Mouse (Mus musculus) CD4-positive helper T cell, adult 2 months (primary cell): ENCODE data around the gene Fancc.
A peak's percentile ranks its signal among the peaks of the same experiment; 100 is the strongest.
"Not testable (repeated sequence)": the region's sequence is repeated elsewhere in the genome, so short reads cannot be mapped to it uniquely, and the experiment has no call there.

Experiments
- DNase-seq: peaks from one replicate; pipeline ENCODE4 v3.0.0-alpha.2; 2012; ENCODE audit warnings: low read depth, missing footprints, low spot score

Gene Fancc

DNA sequence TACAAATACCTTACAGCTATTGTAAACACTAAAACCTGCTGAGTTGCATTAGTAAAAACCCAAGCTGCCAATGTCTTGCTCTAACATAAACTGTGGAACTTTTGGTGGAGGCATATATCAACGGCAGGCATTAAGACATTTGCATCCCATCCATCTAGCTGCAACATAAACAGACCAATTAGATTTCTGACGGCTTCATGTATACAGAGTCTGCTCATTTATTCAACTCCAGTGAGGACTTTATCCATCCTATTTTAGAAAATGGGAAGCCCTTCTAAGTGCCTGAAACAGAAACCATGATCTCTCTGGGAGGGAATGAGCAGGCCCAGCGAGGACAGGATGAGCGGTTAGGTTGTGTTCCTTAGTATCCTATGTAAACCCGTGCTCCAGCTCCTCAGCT lies 18.5 kb upstream of the Fancc start:
- no peak for DNase-seq

DNA sequence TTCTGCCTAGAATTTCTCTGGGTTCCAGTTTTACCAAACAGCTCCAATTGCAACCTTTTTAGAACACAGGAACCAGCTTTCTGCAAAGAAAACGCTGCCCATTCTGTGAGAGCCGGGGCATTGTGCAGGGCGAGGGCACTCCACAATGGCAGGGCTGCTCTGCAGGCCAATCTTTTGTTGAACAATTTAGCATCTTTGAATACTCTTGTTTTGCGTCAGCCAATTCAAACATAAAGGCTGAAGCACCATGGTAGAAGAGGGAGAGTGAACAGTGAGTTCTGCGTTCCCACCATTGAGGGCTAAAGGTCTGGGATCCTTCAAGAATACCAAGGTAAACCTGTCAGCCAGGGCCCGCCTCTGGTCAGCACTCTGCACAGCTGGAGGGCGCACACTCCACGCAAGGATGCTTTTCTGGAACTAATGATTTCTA lies 17.9 kb upstream of the Fancc start:
- DNase-seq: no peak

DNA sequence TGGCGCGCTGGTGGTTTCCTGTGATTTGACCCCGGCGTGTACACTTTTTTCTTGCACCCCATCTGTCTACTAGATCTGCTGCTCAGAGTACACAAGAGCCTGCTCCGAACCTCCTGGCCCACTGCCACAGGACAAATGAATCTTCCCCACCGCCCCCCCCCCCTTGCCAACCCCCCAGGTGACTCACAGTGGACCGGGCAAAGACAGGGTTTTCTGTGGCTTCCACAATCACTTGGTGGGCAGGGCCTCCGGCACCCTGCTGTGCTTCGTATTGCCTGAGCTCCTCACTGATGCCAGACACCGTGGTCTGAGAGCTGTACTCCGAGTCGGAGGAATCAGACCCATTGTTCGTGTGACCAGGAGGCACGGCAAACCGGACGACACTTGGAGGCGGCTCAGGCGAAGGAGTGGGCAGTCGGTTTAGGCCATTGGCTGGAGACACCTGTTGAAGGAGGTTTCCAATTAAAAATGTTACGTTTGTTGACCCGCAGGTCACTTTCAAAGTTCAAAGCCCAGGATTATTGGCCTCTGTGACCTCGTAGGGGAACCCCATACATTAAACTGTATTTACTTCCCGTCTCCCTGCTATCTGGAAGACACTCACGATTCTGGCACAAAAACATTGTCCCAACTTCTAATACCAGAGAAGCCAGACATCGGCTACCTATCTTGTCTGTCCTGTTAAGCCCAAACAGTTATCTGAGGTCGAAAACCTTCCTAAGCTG lies 16.5 kb upstream of the Fancc start:
- no peak for DNase-seq

DNA sequence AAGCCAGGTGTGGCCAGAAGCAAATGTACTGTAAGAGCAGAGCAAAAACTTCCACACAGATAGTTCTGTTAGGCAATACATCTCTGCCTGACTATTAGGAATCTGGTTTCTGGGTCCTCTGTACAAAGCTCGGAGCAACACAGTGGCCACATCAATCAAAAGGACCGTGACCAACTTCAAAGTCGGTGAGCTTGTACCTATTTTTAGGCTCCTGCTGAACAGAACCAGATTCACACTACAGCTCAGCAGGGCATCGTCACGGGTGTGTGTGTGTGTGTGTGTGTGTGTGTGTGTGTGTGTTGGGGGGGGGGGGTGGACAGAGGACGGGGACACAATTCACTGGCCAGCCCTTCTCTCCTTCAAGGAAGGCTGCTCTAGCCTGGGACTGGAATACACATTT lies 15.3 kb upstream of the Fancc start:
- no peak for DNase-seq

DNA sequence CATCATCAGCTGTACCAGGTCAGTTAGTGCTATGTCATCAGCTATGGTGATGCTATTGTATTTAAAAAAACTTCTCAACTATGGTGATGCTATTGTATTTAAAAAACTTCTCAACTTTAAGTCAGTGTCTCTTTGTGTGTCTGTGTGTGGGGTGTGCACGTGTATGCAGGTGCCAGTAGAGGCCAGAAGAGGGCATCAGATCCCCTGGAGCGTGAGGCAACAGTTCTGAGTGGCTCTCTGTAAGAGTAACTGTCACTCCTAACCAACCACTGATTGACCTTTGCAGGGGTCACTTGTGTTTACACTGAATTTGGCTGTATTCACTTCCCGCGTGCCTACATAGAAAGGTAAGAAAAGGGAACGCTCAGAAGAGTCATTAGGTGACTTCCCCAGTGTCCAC lies 10.7 kb upstream of the Fancc start:
- DNase-seq: no peak

DNA sequence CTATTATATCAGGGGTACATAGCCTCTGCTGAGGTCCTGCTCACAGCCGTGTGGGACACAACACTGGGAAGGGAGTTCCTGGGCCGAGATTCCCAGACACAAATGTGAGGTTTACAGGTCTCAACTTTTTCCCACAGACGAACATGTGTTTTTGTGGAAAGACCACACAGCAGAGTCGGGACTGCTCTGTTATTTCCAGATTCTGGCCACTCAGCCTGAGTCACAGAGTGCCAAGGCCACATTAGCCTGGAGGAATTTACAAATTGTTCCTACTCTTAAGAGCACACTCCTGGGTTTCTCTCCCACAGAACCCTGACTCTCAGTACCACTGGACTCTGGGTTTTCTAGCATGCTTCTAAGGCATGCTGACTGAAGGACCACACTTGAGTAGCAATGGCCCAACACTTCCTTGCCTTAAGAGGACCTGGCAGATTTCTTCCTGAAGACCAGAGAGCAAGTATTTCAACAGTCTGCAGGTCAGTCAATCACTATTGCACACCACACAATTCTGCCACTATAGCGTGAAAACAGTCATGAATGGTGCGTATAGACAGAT lies 10.0 kb upstream of the Fancc start:
- no peak for DNase-seq

DNA sequence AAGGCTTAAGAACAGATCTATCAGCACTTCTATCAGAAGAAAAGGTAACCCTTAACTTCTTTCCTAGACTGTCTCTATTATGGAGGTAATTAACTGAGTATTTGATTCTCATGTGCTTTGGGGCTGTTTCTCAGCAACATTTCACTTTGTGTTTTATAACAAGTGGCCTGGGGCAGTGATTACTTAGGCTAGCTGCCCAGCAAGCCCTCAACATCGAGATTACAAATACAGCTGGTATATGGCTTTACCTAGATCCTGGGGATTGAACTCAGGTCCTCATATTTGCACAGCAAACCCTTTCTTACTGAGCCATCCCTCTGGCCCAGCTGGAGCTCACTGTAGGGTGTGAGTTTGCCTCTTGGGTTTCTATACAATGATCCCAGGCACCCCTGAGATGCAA lies 9.3 kb upstream of the Fancc start:
- DNase-seq: no peak

DNA sequence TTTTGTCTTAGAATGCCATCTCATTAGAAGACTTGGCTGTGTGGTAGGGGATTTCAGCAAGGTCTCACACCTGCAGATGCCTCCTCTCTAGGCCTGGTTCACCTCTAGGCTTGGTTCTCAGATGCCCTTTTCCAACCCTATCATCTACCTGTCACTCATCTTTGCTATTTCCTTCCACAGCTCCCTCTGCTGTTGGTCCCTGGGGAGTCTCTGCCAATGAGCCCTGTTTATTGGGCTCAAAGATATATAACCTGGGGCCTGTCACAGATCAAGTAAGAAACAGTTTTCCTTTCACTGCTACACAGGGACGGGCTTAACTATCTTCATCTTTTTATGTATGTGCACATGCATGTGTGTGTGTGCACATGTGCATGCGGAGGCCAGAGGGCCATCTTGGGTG lies 5.3 kb upstream of the Fancc start:
- DNase-seq: no peak

DNA sequence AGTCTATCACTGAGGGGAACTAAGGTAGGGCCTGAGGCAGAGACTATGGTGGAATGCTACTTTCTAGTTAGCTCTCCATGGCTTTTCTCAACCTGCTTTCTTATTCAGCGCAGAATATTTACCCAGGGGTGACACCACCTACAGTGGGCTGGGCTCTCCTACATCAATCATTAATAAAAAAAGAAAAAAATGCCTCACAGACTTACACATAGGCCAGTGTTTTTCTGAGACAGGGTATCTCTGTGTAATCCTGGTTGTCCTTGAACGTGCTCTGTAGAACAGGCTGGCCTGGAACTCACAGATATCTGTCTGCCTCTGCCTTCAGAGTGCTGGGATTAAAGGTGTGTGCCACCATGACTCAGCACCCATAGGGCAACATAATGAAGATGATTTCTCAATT lies 2.4 kb upstream of the Fancc start:
- no peak for DNase-seq

- DNase-seq: no peak
Measured at GRCm38 (mm10) chr13:63487707-63488042, 9.4 kb downstream of the Fancc start.

DNA sequence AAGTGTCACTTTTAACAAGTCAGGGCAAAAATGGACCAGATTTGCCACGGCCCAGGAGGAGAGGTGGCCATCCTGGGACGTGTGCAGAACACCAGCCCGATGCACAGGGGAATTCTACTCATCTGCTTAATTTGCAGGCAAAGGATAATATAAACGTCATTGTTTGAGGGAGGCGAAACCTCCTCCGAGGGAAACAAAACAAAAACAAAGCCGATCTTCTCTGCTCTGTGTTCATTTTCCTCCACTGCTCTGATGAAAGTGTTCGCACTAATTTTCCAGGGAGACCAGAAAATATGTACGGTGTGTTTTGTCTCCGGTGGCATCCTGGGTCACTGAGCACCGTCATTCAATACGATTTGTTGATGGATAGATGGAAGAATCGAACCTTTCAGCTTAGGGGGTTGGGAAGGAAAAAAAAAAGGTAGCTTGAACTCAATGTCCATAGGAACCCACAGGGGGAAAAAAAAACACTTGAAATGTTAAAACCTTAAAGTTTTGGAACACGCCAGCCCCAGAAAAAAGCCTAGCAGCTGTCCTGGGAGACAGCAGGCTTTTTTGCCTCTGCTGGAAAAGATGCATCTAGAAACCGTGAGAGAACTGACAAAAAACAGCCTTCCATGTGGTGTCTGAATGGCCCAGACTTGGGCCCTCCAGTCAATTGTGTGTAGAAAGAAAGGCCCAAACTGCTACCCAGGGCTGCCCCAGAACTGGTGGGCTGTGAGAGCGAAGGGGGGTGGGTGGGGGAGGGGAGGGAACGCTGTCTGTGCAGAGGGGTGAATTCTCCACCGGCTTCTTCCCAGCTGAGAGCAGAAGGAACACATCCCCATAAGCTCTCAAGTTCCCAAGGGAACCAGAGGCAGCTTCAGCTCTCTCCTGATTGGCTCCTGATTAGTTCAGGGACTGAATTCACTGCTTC lies 10.0 kb downstream of the Fancc start:
- no peak for DNase-seq

DNA sequence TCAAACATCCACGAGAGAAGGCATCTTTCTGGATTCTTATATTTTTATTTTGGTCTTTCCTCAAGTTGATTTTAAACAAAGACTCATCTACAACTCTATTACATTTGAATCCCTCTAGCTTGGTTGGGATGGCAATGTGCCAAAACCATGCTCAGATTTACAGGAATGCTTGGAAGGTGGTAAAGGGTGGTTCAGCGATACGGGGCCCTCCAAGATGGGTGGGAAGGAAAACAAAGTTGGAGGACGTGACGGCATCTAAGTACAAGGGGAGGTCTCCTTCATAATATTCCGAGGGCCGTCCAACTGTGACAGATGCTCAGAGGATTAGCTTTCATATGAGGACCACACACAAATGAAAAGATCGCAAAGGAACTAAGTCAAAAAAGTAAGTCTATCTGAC lies 21.7 kb downstream of the Fancc start:
- DNase-seq: no peak

DNA sequence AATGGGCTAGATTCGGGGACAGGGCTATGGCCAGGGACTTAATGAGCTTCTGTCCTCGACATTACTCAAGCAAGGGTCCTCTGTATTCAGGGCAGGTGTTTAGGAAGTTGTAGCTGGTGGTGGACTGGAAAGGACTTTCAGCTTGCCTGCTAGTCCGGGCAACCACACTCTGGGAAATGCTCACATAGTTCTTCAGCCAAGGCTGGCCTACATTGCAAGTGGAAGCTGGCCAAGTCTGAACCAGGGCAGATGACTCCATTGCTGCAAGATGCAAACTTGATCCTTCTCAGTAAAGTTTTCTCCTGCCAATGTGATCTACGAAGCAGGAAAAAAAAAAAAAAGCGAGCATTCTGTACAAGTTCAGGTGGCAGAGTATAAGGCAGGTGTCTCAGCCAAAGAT lies 44.2 kb downstream of the Fancc start:
- DNase-seq: no peak

DNA sequence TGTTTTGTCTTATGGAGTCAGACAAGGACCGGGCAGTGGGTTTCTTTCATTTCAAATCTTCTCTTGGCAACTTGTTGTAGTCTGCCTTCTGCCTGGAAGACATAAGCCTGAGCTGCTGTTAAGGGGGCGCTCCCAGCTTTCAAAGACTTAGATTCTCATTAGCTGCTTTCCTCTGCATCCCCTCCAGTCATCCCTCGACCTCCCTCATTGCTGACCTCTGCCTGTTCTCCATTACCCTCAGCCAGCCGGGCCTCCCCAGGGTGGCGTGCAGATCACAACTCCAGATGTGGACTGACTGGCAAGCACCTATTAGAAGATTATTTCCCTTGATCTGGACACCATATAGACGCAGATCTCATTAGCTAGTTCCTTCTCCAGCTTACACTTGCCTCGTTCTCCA lies 45.9 kb downstream of the Fancc start:
- no peak for DNase-seq

DNA sequence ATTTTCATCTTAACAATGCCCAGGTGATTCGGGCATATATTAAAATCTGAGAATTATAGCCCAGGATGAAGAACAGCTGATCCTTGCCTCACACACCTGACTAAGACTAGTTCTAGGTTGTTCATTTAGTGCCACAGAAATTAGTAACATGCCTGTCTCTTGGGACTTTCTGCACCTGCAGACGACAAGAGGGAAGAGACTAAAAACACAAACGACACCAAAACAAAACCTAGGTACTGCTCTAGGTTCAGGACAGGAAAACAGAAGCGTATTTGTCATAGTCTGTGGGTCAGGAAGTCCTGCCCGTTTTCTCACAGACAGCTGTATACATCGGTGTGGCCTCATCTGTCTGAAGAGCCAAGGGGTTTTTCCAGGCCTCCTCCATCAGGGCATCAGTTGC lies 51.7 kb downstream of the Fancc start:
- no peak for DNase-seq

- DNase-seq: peak; percentile 33
Measured at GRCm38 (mm10) chr13:63432759-63433158, 64.3 kb downstream of the Fancc start.

GRCm38 (mm10) chr13:63431857-63432191 lies 65.3 kb downstream of the Fancc start:
- no peak for DNase-seq

DNA sequence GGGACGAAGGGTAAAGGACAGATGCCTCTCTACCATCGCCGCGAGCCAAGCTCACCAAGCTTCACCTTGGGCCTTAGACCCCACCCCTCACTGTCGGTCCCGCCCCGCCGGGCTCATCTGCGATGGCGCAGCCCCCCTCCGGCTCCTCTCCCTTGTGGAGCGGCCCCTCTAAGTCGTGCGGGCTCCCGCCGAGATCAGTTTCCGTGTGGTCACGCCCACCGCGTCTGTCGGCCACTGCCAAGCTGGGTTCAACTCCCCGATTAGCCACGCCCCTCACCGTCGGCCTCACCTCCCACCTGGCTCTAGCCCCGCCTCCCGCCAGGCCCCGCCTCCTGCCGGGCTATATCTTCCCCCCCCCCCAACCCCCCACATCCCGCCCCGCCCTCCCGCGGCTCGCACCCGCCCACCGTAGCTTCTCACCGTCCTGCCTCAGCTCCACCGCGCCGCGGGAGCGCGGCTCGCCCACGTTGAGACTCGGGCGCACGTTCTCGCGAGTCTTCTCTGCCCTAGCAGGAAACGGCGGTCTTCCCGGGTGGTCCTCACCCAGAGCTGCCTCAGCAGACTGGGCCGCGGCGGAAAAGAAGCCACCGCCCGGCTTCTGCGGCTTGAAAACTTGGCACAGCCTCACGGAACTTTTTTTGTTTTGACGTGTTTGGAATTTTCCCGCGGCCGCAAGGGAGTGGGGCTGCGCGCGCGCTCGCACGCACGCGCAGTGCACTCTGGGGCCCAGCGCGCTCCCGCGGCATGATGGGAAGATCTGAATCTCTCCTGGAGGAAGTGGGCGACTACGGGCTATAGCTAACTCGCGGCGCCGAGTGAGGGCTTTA lies 65.8 kb downstream of the Fancc start:
- DNase-seq: peak; percentile 97

DNA sequence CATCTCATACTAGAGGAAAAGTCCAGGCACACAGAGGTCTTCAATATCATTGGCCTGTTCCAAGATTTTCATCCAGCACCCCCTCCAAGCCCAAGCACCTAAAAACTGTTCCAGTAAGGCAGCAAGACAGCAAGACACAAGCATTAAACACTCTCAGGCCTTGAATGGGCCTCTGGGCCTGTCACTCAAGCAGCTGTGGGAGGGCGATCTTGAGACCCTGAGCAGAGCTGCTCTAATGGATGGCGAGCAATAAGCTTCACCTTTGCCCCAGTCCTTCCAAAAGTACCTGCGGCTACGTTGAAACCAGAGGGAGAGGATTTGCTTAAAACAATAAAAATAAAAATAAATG lies 66.4 kb downstream of the Fancc start:
- DNase-seq: no peak

GRCm38 (mm10) chr13:63430206-63430605 lies 66.9 kb downstream of the Fancc start:
- peak; percentile 6 for DNase-seq

- not testable (repeated sequence) for DNase-seq
Measured at GRCm38 (mm10) chr13:63428211-63428610, 68.9 kb downstream of the Fancc start.

GRCm38 (mm10) chr13:63423060-63423459 lies 74.0 kb downstream of the Fancc start:
- DNase-seq: no peak
